In genomic region chr7:130654562-130654961, GRCm38 (mm10) we compare ENCODE assay signal across 8 mouse cellular contexts.
DNase-seq lines count a peak whose midpoint lies in the region; ATAC-seq and TF ChIP-seq lines count a peak whose summit lies in the region.
"Had no signal": no experiment of that assay in that cellular context is flagged by ENCODE, and none has a peak within 500 bp of the region (broad histone marks: within the 10 kb centered on the region; RNA-seq: fewer than 3 reads in every experiment).

No protein-coding gene starts in this region.

- peaks cover 31% of the 10 kb centered on the region for H3K4me1 ChIP-seq in intestine, embryonic 16.5 days (ENCODE audit: control insufficient read depth, insufficient read depth, low read length)
- H3K4me1 ChIP-seq in liver, embryonic 16.5 days (ENCODE audit: control insufficient read depth, low read depth, low read length): peaks cover 8% of the 10 kb centered on the region

- no peak overlapping the region for H3K4me2 ChIP-seq in intestine, embryonic 16.5 days (ENCODE audit: low read depth, low read length)
- H3K4me2 ChIP-seq in liver, embryonic 16.5 days (ENCODE audit: low read depth, low read length): no peak overlapping the region

- CTCF ChIA-PET in Patski (lab: Charles Lee): no interaction called here

- 45% methylated on average over 2 of the region's 2 CpGs for WGBS in intestine, embryonic 16.5 days
- WGBS in liver, embryonic 16.5 days (ENCODE audit: insufficient replicate concordance): 36% methylated on average over 2 of the region's 2 CpGs

- no peaks in the 10 kb centered on the region for H3K9me3 ChIP-seq in intestine, embryonic 16.5 days (ENCODE audit: control insufficient read depth, low read length)
- no peaks in the 10 kb centered on the region for H3K9me3 ChIP-seq in liver, embryonic 16.5 days (replicated peaks; ENCODE audit: control insufficient read depth, low read length)

- peak; percentile 64 for DNase-seq in Patski (ENCODE audit: low read depth, low spot score)
- DNase-seq in heart, adult 11 months: peak; percentile 99
- no peak for DNase-seq in embryo, embryonic 11 days
- no peak for DNase-seq in adrenal gland, adult 8-10 months
- no peak for DNase-seq in cerebellum, adult 11-12 months
- DNase-seq: layer of hippocampus, postnatal 36 days had no signal

- peak overlapping the region; percentile 55 for H3K27ac ChIP-seq in intestine, embryonic 16.5 days (ENCODE audit: low read length)
- no peak overlapping the region for H3K27ac ChIP-seq in liver, embryonic 16.5 days (ENCODE audit: low read length)

- TF ChIP-seq CTCF in Patski (IDR thresholded peaks at IDR 0.05): no peak

- in situ Hi-C loops in Patski (cut with MboI; ENCODE audit: low pct_unique_long_range_greater_than_20kb): no loop called here

- POLR2A ChIA-PET in Patski (lab: Charles Lee): no interaction called here

- no peaks in the 10 kb centered on the region for H3K27me3 ChIP-seq in Patski
- H3K27me3 ChIP-seq in intestine, embryonic 16.5 days (replicated peaks; ENCODE audit: control insufficient read depth, insufficient read depth, low read length): no peaks in the 10 kb centered on the region
- no peaks in the 10 kb centered on the region for H3K27me3 ChIP-seq in liver, embryonic 16.5 days (ENCODE audit: control insufficient read depth, insufficient read depth, low read depth, low read length)

- H3K36me3 ChIP-seq in intestine, embryonic 16.5 days (ENCODE audit: control insufficient read depth, insufficient read depth, low read length): no peaks in the 10 kb centered on the region
- H3K36me3 ChIP-seq in liver, embryonic 16.5 days (ENCODE audit: control insufficient read depth, insufficient read depth): no peaks in the 10 kb centered on the region

- 0 out of 2 replicates have a peak overlapping the region, but pooled peaks have one; percentile 17 for H3K9ac ChIP-seq in intestine, embryonic 16.5 days (ENCODE audit: low read depth, low read length)
- no peak overlapping the region for H3K9ac ChIP-seq in liver, embryonic 16.5 days (ENCODE audit: low read depth, low read length)

- no peak overlapping the region for H3K4me3 ChIP-seq in intestine, embryonic 16.5 days (ENCODE audit: low read length)
- no peak overlapping the region for H3K4me3 ChIP-seq in liver, embryonic 16.5 days (ENCODE audit: low read depth, low read length)

- peak; percentile 85 for ATAC-seq in Patski
- peak; percentile 67 for ATAC-seq in intestine, embryonic 16.5 days
- ATAC-seq in liver, embryonic 16.5 days (ENCODE audit: low read depth): peak; percentile 56; the same call in 1 of the 2 replicates

Comparison
In these comparisons a context has a peak if more than half of its experiments do, and no peak if none do; other contexts are left out.
1. DNase-seq: peak in Patski (single experiment) and heart, adult 11 months (single experiment); none in embryo, embryonic 11 days (single experiment), adrenal gland, adult 8-10 months (single experiment) and cerebellum, adult 11-12 months (single experiment).
2. Peak in every context shown above with its lines, with median percentiles within 50 percentile points of each other: ATAC-seq.